Mouse (Mus musculus) heart, adult 2 months (tissue): ENCODE data around the gene Otud7b. TPM values are rescaled to one million over a fixed set of nuclear protein-coding genes. Genes with fewer than 3 reads are reported as not detected.
A peak's percentile ranks its signal among the peaks of the same experiment; 100 is the strongest.

Experiments used
- DNase-seq, 2 experiments: peaks; one replicate each; pipeline ENCODE4 v3.0.0; 2021
- H3K27ac ChIP-seq: fragments of 200-600 bp; 2 replicates; pipeline ENCODE4 v1.8.1; 2022
- H3K27me3 ChIP-seq: fragments of 200-500 bp; 2 replicates; pipeline ENCODE4 v1.6.1; 2012; ENCODE audit warnings: mild to moderate bottlenecking, low read length, inconsistent platforms, mixed read lengths; ENCODE audit not compliant: control insufficient read depth, insufficient read depth
- H3K36me3 ChIP-seq: fragments of 200-500 bp; 2 replicates; pipeline ENCODE4 v1.6.1; 2012; ENCODE audit warnings: low read length, inconsistent platforms; ENCODE audit not compliant: control insufficient read depth, insufficient read depth
- H3K4me1 ChIP-seq: fragments of 200-500 bp; 2 replicates; pipeline ENCODE4 v1.6.1; 2011; ENCODE audit warnings: low read length; ENCODE audit not compliant: control insufficient read depth, insufficient read depth
- H3K4me3 ChIP-seq: fragments of 200-600 bp; 2 replicates; pipeline ENCODE4 v1.8.1; 2022
- H3K79me2 ChIP-seq: fragments of 200-500 bp; replicated peaks from 2 replicates; pipeline ENCODE4 v1.6.1; 2012; ENCODE audit warnings: mild to moderate bottlenecking, inconsistent platforms, low read length, moderate library complexity, mixed read lengths; ENCODE audit not compliant: control insufficient read depth, insufficient read depth
- H3K9ac ChIP-seq: fragments of 200-500 bp; 2 replicates; pipeline ENCODE4 v1.6.1; 2012; ENCODE audit warnings: low read depth, mild to moderate bottlenecking, control low read depth, inconsistent platforms, low read length, mixed read lengths
- CTCF ChIP-seq: fragments of 200-600 bp; IDR thresholded peaks from 2 replicates; pipeline ENCODE4 v1.8.1; 2022; ENCODE audit warnings: antibody characterized with exemption, mild to moderate bottlenecking, moderate library complexity
- EP300 ChIP-seq: fragments of 200-500 bp; IDR thresholded peaks from 2 replicates; pipeline ENCODE4 v1.6.1; 2011; ENCODE audit warnings: low read depth, low read length, control low read depth; ENCODE audit not compliant: insufficient read depth
- POLR2A ChIP-seq: fragments of 200-500 bp; IDR thresholded peaks from 2 replicates; pipeline ENCODE4 v1.6.1; 2011; ENCODE audit warnings: mild to moderate bottlenecking, low read depth, low read length, control low read depth; ENCODE audit not compliant: insufficient read depth
- WGBS: fragments of 180-500 bp; shearing (Covaris S2); methylation state at CpG from one replicate; pipeline ENCODE4 v1.1.7; 2018; 5-methylcytosine and 5-hydroxymethylcytosine counted together
- intact Hi-C: fragments of 180-260 bp; cut with DNase I; formaldehyde crosslinking; loops from one replicate; pipeline ENCODE4 v1.15.1; 2025
- polyA plus RNA-seq: library from polyadenylated mRNA; depleted of rRNA; stranded (reverse); fragments of >200 nt; gene quantifications from 2 replicates; pipeline ENCODE4 v1.2.3, GENCODE M21; 2012
- total RNA-seq, 2 experiments: library from RNA; stranded (reverse); gene quantifications; 2 replicates each; pipeline ENCODE4 v1.2.3; 2021

The Otud7b gene
- total and polyA plus RNA-seq, 3 experiments: 10.9 to 57.4 (median 46.0) TPM

GRCm38 (mm10) chr3:96161869-96162840 is 57.8 kb downstream of the Otud7b start, which contains the start of gene Mtmr11:
TSS of gene Mtmr11 (plus strand) at chr3:96162004.
- 0 out of 2 replicates have a peak, but pooled peaks have one; percentile 24 for TF ChIP-seq POLR2A
- no peak for TF ChIP-seq CTCF
- no peak for TF ChIP-seq EP300
- no peaks in the 10 kb centered on the region for H3K27me3 ChIP-seq
- H3K27ac ChIP-seq: peak within 1 kb of the TSS; percentile 76
- H3K9ac ChIP-seq: peak within 1 kb of the TSS; percentile 76
- no peaks in the 10 kb centered on the region for H3K79me2 ChIP-seq
- H3K4me3 ChIP-seq: peak within 1 kb of the TSS; percentile 48
- peaks cover 5% of the 10 kb centered on the region for H3K36me3 ChIP-seq
- peaks cover 14% of the 10 kb centered on the region for H3K4me1 ChIP-seq
- intact Hi-C loops: no loop called here
- 9% methylated on average over 16 of the region's 16 CpGs for WGBS
- DNase-seq: peak; percentile 41 to 57

- Histone ChIP-seq H3K79me2 (no peaks in the 10 kb centered on the region), H3K9ac (no peak overlapping the region), H3K27ac (no peak overlapping the region), H3K36me3 (peaks cover 5% of the 10 kb centered on the region), H3K4me1 (peaks cover 15% of the 10 kb centered on the region), H3K27me3 (no peaks in the 10 kb centered on the region), H3K4me3 (no peak overlapping the region; the same call in 1 of the 2 replicates)
- intact Hi-C loops: no loop called here
- no peak for DNase-seq
- TF ChIP-seq POLR2A (no peak), CTCF (no peak), EP300 (no peak)
- WGBS: 95% methylated on average over 6 of the region's 6 CpGs
Measured at GRCm38 (mm10) chr3:96163040-96163439, 58.7 kb downstream of the Otud7b start.

GRCm38 (mm10) chr3:96168466-96169158 is 64.3 kb downstream of the Otud7b start:
- H3K36me3 ChIP-seq: peaks cover 4% of the 10 kb centered on the region; the same call in 1 of the 2 replicates
- H3K27me3 ChIP-seq: no peaks in the 10 kb centered on the region
- H3K4me1 ChIP-seq: peaks cover 9% of the 10 kb centered on the region
- TF ChIP-seq EP300 (peak; percentile 53; the same call in 1 of the 2 replicates), POLR2A (no peak; the same call in 1 of the 2 replicates)
- H3K27ac ChIP-seq: peak overlapping the region; percentile 69
- H3K79me2 ChIP-seq: no peaks in the 10 kb centered on the region; the same call in 1 of the 2 replicates
- DNase-seq: peak in 1 of 2 experiments; percentile 37
- 36% methylated on average over 12 of the region's 12 CpGs for WGBS
- peak overlapping the region; percentile 26 for H3K4me3 ChIP-seq
- H3K9ac ChIP-seq: no peak overlapping the region
- intact Hi-C loops: no loop called here

- no peaks in the 10 kb centered on the region; the same call in 1 of the 2 replicates for H3K79me2 ChIP-seq
- 82% methylated on average over 4 of the region's 4 CpGs for WGBS
- H3K9ac ChIP-seq: no peak overlapping the region
- no peak for TF ChIP-seq CTCF
- TF ChIP-seq EP300: no peak
- TF ChIP-seq POLR2A: no peak
- intact Hi-C loops: no loop called here
- H3K36me3 ChIP-seq: peaks cover 11% of the 10 kb centered on the region
- peak overlapping the region; percentile 96 for H3K27ac ChIP-seq
- no peak overlapping the region for H3K4me3 ChIP-seq
- H3K4me1 ChIP-seq: peaks cover 9% of the 10 kb centered on the region
- DNase-seq: no peak
- H3K27me3 ChIP-seq: no peaks in the 10 kb centered on the region
Measured at GRCm38 (mm10) chr3:96170276-96170675, 65.9 kb downstream of the Otud7b start.

GRCm38 (mm10) chr3:96170976-96171545 is 66.7 kb downstream of the Otud7b start:
- intact Hi-C loops: no loop called here
- Histone ChIP-seq H3K4me1 (peaks cover 9% of the 10 kb centered on the region), H3K27me3 (no peaks in the 10 kb centered on the region), H3K9ac (peak overlapping the region; percentile 91; the same call in 1 of the 2 replicates), H3K79me2 (no peaks in the 10 kb centered on the region; the same call in 1 of the 2 replicates), H3K27ac (peak overlapping the region; percentile 96), H3K36me3 (peaks cover 12% of the 10 kb centered on the region), H3K4me3 (peak overlapping the region; percentile 96)
- DNase-seq: no peak
- WGBS: 39% methylated on average over 10 of the region's 10 CpGs
- TF ChIP-seq EP300 (no peak), POLR2A (no peak), CTCF (no peak)
